Mouse (Mus musculus) layer of hippocampus, postnatal 14 days (tissue): ENCODE measurements around the gene Agap2. TPM values are rescaled to one million over a fixed set of nuclear protein-coding genes. Genes with fewer than 3 reads are reported as not detected.

Experiments
- DNase-seq, 2 experiments: peaks; one replicate each; pipeline ENCODE4 v3.0.0; 2021 to 2022; ENCODE audit warnings: low spot score in 2 of 2, mixed read lengths in 1 of 2
- total RNA-seq, 2 experiments: library from RNA; stranded (reverse); gene quantifications; 2 replicates each; pipeline ENCODE4 v1.2.3; 2021

The Agap2 gene
- total RNA-seq, 2 experiments from 2014 or later: 719 to 736 TPM

- DNase-seq: no peak
Observed at GRCm38 (mm10) chr10:127075651-127076050, 567 bp downstream of the Agap2 start.

- DNase-seq: no peak
Observed at GRCm38 (mm10) chr10:127076082-127076481, 998 bp downstream of the Agap2 start.

DNA sequence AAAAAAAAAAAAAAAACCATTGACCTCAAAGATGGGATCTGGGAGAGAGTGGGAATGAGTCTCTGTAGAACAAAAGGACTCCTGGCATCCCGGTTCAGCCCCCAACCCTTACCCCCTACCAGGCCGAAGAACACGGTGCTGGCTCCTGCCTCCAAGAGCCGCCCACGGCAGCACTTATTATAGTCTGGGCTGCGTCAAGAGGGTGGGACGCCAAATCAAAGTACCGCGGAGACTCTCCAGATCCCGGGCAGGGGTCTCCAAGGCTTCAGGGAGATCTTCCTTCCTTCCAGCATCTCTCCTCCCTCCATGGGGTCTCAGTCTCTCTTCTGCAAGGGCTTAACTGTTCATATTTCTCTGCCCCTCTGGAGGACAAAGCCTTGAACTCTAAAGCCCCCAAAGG lies 2.4 kb downstream of the Agap2 start:
- DNase-seq: peak in 1 of 2 experiments; percentile 27

GRCm38 (mm10) chr10:127078001-127078676 lies 3.1 kb downstream of the Agap2 start:
- DNase-seq: peak in 1 of 2 experiments; percentile 41

DNA sequence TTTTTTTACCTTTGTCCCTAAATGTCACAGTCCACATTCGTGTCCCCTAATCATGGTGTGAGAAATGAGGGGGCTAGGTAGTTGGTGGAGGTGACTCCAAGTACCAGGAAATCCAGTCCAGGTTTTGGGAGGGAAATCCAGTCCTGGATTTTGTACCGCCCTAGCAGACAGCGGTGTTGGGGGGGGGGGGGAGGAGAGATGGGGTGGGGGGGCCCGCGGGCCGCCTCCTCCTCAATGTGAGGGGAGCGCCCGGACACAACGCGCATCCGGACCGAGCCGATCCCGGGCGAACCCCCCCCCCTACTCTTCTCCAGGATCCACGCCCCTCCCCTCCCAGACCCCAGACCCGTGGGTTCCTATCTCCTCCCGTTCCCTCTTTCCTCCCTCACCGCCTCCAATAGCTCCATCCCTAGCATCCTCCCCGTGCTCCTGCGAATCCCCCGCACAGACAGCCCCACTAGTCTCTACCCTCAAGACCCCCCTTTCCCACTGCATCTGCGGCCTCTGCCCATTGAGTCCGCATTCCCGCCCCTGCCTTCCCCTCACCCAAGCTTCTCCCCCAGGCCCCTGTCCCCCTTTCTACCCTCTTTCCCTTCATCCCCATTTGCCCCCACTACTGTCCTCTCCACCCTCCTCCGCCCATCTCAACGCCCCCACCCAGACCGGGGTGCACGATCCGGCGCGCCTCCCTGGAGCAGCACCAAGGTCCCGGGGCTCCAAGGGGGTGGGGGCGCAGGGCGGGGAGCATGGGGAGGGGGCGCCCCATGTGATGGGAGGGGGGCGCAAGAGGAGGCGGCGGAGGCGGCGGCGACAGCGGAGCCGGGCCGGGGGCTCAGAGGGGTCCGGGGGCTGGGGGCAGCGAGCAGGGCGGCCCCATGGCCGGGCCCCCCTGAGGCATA lies 3.8 kb downstream of the Agap2 start:
- DNase-seq: peak; percentile 75 to 80

- peak in 1 of 2 experiments; percentile 59 for DNase-seq
Observed at GRCm38 (mm10) chr10:127079665-127080391, 4.7 kb downstream of the Agap2 start.

DNA sequence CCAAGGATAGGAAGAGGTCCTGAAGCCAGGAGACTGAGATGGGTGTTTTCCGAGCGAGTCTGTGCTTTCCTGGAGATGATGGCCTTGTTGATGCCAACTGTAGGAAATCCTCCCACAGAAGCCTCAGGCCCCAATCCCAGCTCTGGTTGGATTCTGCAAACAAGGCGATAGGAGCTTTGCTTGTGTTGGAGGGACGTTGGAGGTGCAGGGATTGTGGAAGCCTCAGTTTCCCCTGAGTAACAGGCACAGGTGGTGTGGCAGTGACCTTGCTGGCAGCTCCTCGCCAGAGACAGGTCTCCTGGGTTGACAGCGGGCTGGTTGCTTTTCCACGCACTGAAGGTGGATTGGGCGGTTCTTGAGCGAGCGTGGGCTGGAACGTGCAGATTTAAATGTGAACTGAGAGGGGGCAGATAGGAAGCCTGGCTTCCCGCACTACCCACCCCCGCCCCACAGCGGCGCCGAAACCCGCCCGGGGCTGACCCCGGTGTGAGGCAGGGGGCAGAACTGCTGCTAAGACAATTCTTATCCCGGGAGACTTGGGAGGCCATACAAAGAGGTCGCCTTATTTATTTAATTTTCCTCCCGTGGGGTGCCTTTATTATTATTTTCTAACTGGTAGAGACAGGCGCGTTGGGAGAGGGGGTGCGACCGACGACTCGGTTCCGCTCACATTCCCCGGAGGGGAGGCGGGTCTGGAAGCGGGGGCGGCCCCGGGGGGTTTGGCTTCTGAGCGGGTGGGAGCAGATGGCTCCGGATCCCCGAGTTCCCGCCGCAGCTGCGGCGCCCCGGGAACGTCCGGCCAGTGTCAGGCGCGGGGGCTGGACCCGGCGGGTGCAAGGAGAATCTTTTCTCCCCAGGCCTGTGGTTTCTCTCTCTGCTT lies 6.1 kb downstream of the Agap2 start:
- peak in 1 of 2 experiments; percentile 49 for DNase-seq

GRCm38 (mm10) chr10:127081996-127082620 lies 7.0 kb downstream of the Agap2 start:
- peak in 1 of 2 experiments; percentile 34 for DNase-seq

- DNase-seq: no peak
Observed at GRCm38 (mm10) chr10:127083292-127083914, 8.3 kb downstream of the Agap2 start.

GRCm38 (mm10) chr10:127083915-127084306 lies 8.8 kb downstream of the Agap2 start:
- DNase-seq: no peak

DNA sequence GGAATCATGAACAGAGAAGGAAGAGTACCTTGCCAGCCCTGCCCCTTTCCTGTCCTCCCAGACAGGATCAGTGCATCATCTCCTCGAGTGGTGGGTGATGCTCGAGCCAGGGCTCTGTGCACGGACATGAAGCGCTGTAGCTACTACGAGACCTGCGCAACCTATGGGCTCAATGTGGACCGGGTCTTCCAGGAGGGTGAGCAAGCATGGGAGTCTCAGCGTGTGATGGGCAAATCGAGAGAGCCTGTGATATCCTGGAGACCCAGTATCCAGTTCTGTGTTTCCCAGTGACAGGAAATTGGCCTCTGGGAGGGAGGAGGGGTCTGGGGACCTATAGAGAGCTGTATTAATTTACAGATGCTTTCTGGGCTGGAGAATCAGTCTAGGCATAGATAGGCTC lies 10.0 kb downstream of the Agap2 start:
- no peak for DNase-seq

- no peak for DNase-seq
Observed at GRCm38 (mm10) chr10:127085633-127086032, 10.5 kb downstream of the Agap2 start.

DNA sequence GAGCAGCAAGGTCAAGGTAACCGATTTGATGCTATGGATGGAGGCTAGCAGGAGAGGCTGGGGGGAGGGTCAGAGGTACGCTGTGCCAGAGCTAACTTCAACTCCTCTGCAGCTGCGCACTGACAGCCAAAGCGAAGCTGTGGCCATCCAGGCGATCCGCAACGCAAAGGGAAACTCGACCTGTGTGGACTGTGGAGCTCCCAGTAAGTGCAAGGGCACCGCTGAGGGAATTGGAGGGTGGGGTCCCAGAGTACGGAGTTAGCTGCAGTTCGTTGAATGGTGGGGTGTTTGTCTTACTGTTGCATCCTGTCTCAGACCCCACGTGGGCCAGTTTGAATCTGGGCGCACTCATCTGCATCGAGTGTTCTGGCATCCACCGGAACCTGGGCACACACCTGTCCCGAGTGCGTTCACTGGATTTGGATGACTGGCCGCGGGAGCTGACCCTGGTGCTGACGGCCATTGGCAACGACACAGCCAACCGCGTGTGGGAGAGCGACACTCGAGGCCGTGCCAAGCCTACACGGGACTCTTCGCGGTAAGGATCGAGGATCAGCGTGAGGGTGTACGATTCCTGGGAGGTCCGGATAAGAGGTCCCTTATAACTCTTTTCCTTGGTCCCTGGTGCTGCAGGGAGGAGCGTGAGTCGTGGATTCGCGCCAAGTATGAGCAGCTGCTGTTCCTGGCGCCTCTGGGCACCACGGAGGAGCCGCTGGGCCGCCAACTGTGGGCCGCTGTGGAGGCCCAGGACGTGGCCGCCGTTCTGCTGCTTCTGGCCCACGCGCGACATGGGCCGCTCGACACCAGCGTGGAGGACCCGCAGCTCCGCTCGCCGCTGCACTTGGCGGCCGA lies 15.7 kb downstream of the Agap2 start:
- DNase-seq: peak in 1 of 2 experiments; percentile 62

- peak in 1 of 2 experiments; percentile 31 for DNase-seq
Observed at GRCm38 (mm10) chr10:127091507-127092396, 16.7 kb downstream of the Agap2 start.

GRCm38 (mm10) chr10:127092742-127093141 lies 17.7 kb downstream of the Agap2 start:
- DNase-seq: no peak

GRCm38 (mm10) chr10:127094382-127094802 lies 19.3 kb downstream of the Agap2 start:
- peak in 1 of 2 experiments; percentile 38 for DNase-seq

DNA sequence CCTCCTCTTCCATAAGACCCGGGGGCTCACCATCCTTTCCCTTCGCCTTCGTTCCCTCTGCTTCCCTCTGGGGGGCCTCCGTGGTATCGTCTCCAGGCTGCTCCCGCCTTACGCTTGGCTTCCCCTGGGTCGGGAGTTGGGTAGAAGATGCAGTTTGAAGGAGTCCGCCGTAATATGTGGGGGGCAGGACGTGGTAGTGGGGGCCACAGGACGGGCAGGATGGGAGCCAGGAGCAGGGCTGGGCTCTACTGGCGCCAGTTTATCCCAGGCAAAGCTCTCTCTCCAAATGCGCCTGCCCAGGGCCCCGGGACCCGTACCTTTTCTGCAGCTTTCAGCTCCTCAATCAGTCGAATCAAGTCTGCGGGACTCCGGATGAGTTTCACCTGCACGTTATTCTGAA lies 23.4 kb downstream of the Agap2 start:
- DNase-seq: no peak

- DNase-seq: no peak
Observed at GRCm38 (mm10) chr10:127099191-127099590, 24.1 kb downstream of the Agap2 start.
